8 mouse cellular contexts compared by ENCODE assay signal in the genomic region with DNA sequence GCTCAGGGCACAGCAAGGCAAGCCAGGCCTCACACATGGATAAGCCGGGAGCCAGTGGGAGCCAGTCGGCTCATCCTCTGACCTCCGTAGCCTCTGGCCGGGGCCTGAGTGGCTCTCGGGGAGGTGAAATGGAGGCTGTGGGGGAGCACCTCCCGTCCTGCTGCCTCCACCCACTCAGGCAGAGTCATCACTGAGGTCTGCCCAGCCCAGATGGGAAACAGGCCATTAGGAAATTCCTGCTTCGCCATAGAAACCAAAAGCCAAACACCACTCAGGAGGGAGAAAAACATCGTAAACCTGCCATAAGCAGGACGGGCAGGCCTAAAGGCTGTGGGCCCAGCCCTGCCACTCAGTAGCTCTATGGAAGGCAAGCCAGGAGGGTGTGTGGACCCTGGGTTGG. TPM values are rescaled to one million over a fixed set of nuclear protein-coding genes. Genes with fewer than 3 reads are reported as not detected.
DNase-seq lines count a peak whose midpoint lies in the region; ATAC-seq and TF ChIP-seq lines count a peak whose summit lies in the region.

No protein-coding gene starts in this region.

- intact Hi-C loops in heart, postnatal 36 days (cut with DNase I): no loop called here

- peaks cover 80% of the 10 kb centered on the region for H3K4me1 ChIP-seq in limb, embryonic 14.5 days (ENCODE audit: control insufficient read depth, insufficient read depth, low read length)

- peak; percentile 31; the same call in 1 of the 2 replicates for TF ChIP-seq POLR2A in limb, embryonic 14.5 days (IDR thresholded peaks at IDR 0.05; ENCODE audit: borderline replicate concordance, extremely low read depth, insufficient read depth, insufficient read length)

- H3ac ChIP-seq in C2C12 (ENCODE audit: control insufficient read depth, insufficient read length, low read depth): peak overlapping the region; percentile 57

- H3K4me3 ChIP-seq in C2C12 (ENCODE audit: insufficient read depth, poor library complexity, severe bottlenecking): no peak overlapping the region
- no peak overlapping the region for H3K4me3 ChIP-seq in limb, embryonic 14.5 days (replicated peaks; ENCODE audit: low read length)

- H3K4me2 ChIP-seq in limb, embryonic 14.5 days (replicated peaks; ENCODE audit: low read depth, low read length, severe bottlenecking): peak overlapping the region; percentile 25; the same call in 1 of the 2 replicates

- H3K79me2 ChIP-seq in C2C12 (ENCODE audit: control insufficient read depth, insufficient read depth): peaks cover 25% of the 10 kb centered on the region

- peaks cover 36% of the 10 kb centered on the region for H3K36me3 ChIP-seq in C2C12 (ENCODE audit: control insufficient read depth, insufficient read depth)
- peaks cover 36% of the 10 kb centered on the region for H3K36me3 ChIP-seq in limb, embryonic 14.5 days (ENCODE audit: control insufficient read depth, insufficient read depth, low read length)

- H3K27me3 ChIP-seq in C2C12 (ENCODE audit: control insufficient read depth, insufficient read depth, insufficient read length): no peaks in the 10 kb centered on the region
- no peaks in the 10 kb centered on the region for H3K27me3 ChIP-seq in limb, embryonic 14.5 days (ENCODE audit: control insufficient read depth, insufficient read depth, low read length)

- H3K27ac ChIP-seq in limb, embryonic 14.5 days (replicated peaks; ENCODE audit: low read depth, low read length): peak overlapping the region; percentile 86

- DNase-seq in embryo, embryonic 10.5 days (ENCODE audit: low spot score): peak; percentile 73
- peak; percentile 45 to 53 for DNase-seq in heart, postnatal 36 days
- peak; percentile 81 for DNase-seq in limb, embryonic 14.5 days (ENCODE audit: low spot score)
- peak; percentile 65 to 68 for DNase-seq in urinary bladder, postnatal 4 days (ENCODE audit: low spot score in 2 of 2)
- DNase-seq in spleen, adult 12 weeks (ENCODE audit: low spot score): no peak
- no peak for DNase-seq in right cerebral cortex, postnatal 36 days (ENCODE audit: low spot score in 2 of 2)

- peak; percentile 83 for ATAC-seq in limb, embryonic 14.5 days (ENCODE audit: low FRiP score, low read depth)
- ATAC-seq in cerebellum, adult (ENCODE audit: insufficient number of reproducible peaks, low FRiP score, low TSS enrichment): no peak

- 4% methylated on average over 9 of the region's 9 CpGs for WGBS in limb, embryonic 14.5 days

- no peaks in the 10 kb centered on the region for H3K9me3 ChIP-seq in limb, embryonic 14.5 days (ENCODE audit: control insufficient read depth, low read length)

- H3K79me3 ChIP-seq in C2C12 (ENCODE audit: low read depth): peaks cover 1% of the 10 kb centered on the region

- no peak overlapping the region for H3K9ac ChIP-seq in limb, embryonic 14.5 days (ENCODE audit: low read depth, low read length, severe bottlenecking)

- no peak for TF ChIP-seq CTCF in C2C12 (IDR thresholded peaks at IDR 0.05; ENCODE audit: control insufficient read depth, insufficient read depth, insufficient read length)

TF ChIP-seq in C2C12, 6 proteins besides CTCF, POLR2A, EP300 and RAD21:
- TF ChIP-seq FOSL1 (IDR thresholded peaks at IDR 0.05; ENCODE audit: insufficient read depth, low read length, poor library complexity, severe bottlenecking) (no peak), MYOG (IDR thresholded peaks at IDR 0.05; ENCODE audit: control insufficient read depth, extremely low read depth, insufficient read length) (no peak), MAX (IDR thresholded peaks at IDR 0.05) (no peak), MYOD1 (IDR thresholded peaks at IDR 0.05; ENCODE audit: control insufficient read depth, insufficient read length, low read depth) (no peak), CEBPB (IDR thresholded peaks at IDR 0.05; ENCODE audit: low read depth) (no peak), USF1 (IDR thresholded peaks at IDR 0.05; ENCODE audit: low read depth) (no peak)

RNA-seq across cellular contexts. Expression of gene Pdlim4, which starts 8.5 kb away (rescaled TPM):
- 120 TPM for polyA plus RNA-seq in C2C12 (2012; fragmentation: generic; extraction: Trizol)
- 10 to 100 TPM; 29.4 to 37.1 TPM for total RNA-seq in heart, postnatal 36 days (2021)
- 115 and 157 TPM in 2 replicates for polyA plus RNA-seq in limb, embryonic 14.5 days (2012; rRNA removed)
- polyA plus RNA-seq in limb, embryonic 14.5 days (2014; fragmentation: Nextera tagmentation; extraction: Ambion mirVana): 129 and 141 TPM in 2 replicates

RNA-seq across cellular contexts. Expression of gene Slc22a4, which starts 32.4 kb away (rescaled TPM):
- 4.0 TPM for polyA plus RNA-seq in C2C12 (2012; fragmentation: generic; extraction: Trizol)
- 1 to 10 TPM; 4.2 to 4.6 TPM for total RNA-seq in heart, postnatal 36 days (2021)
- 2.7 and 3.2 TPM in 2 replicates for polyA plus RNA-seq in limb, embryonic 14.5 days (2012; rRNA removed)
- 3.4 and 5.2 TPM in 2 replicates for polyA plus RNA-seq in limb, embryonic 14.5 days (2014; fragmentation: Nextera tagmentation; extraction: Ambion mirVana)

RNA-seq across cellular contexts. Expression of gene P4ha2, which starts 39.6 kb away (rescaled TPM):
- polyA plus RNA-seq in C2C12 (2012; fragmentation: generic; extraction: Trizol): 26.4 TPM
- total RNA-seq in heart, postnatal 36 days (2021): 10 to 100 TPM; 44.0 to 66.1 TPM
- polyA plus RNA-seq in limb, embryonic 14.5 days (2012; rRNA removed): 106 TPM in 2 replicates
- 83.3 and 94.1 TPM in 2 replicates for polyA plus RNA-seq in limb, embryonic 14.5 days (2014; fragmentation: Nextera tagmentation; extraction: Ambion mirVana)

Comparison
In these comparisons a context has a peak if more than half of its experiments do, and no peak if none do; other contexts are left out.
1. DNase-seq: peak in embryo, embryonic 10.5 days (single experiment), heart, postnatal 36 days (2 of 2), limb, embryonic 14.5 days (single experiment) and urinary bladder, postnatal 4 days (2 of 2); none in spleen, adult 12 weeks (single experiment) and right cerebral cortex, postnatal 36 days (0 of 2).